Mouse (Mus musculus) liver, embryonic 11.5 days (tissue): ENCODE measurements around the gene Hist2h2aa2. TPM values are rescaled to one million over a fixed set of nuclear protein-coding genes. Genes with fewer than 3 reads are reported as not detected.

Source experiments
- ATAC-seq: fragments of 200-750 bp; cut with Nextera tagmentation; replicated peaks from 2 replicates; pipeline ENCODE4 v1.8.0; 2017; ENCODE audit warnings: moderate number of reproducible peaks, mild to moderate bottlenecking, moderate TSS enrichment, moderate library complexity; ENCODE audit not compliant: low FRiP score
- DNase-seq: peaks from one replicate; pipeline ENCODE4 v3.0.0-alpha.2; 2017; ENCODE audit warnings: low spot score
- H3K27ac ChIP-seq: fragments of 300-500 bp; sonication (generic); 2 replicates; pipeline ENCODE4 v1.5.1; 2014; ENCODE audit warnings: mild to moderate bottlenecking, low read depth, low read length, control low read depth
- H3K27me3 ChIP-seq: fragments of 300-500 bp; sonication (generic); replicated peaks from 2 replicates; pipeline ENCODE4 v1.6.1; 2014; ENCODE audit warnings: low read length, mixed read lengths; ENCODE audit not compliant: control insufficient read depth, insufficient read depth
- H3K36me3 ChIP-seq: fragments of 300-500 bp; sonication (generic); 2 replicates; pipeline ENCODE4 v1.6.1; 2014; ENCODE audit warnings: mild to moderate bottlenecking, low read length, moderate library complexity, mixed read lengths; ENCODE audit not compliant: control insufficient read depth, insufficient read depth
- H3K4me1 ChIP-seq: fragments of 300-500 bp; sonication (generic); replicated peaks from 2 replicates; pipeline ENCODE4 v1.6.1; 2014; ENCODE audit warnings: low read length, mixed read lengths; ENCODE audit not compliant: control insufficient read depth, insufficient read depth
- H3K4me2 ChIP-seq: fragments of 300-500 bp; sonication (generic); 2 replicates; pipeline ENCODE4 v1.6.1; 2014; ENCODE audit warnings: mild to moderate bottlenecking, control low read depth, moderate library complexity
- H3K4me3 ChIP-seq: fragments of 300-500 bp; sonication (generic); 2 replicates; pipeline ENCODE4 v1.5.1; 2014; ENCODE audit warnings: low read depth, low read length, control low read depth
- H3K9ac ChIP-seq: fragments of 300-500 bp; sonication (generic); 2 replicates; pipeline ENCODE4 v1.6.1; 2014; ENCODE audit warnings: low read depth, low read length, control low read depth
- H3K9me3 ChIP-seq: fragments of 300-500 bp; sonication (generic); 2 replicates; pipeline ENCODE4 v1.6.1; 2016; ENCODE audit warnings: low read length, inconsistent platforms, mixed read lengths; ENCODE audit not compliant: control insufficient read depth
- WGBS: fragments of 180-500 bp; shearing (Covaris S2); extraction: QIAGEN DNeasy Blood & Tissue Kit; methylation state at CpG from one replicate; pipeline ENCODE4 v1.1.7; 2014; 5-methylcytosine and 5-hydroxymethylcytosine counted together
- microRNA-seq: library from miRNA; unstranded; fragments of <30 nt; microRNA quantifications from one replicate; pipeline ENCODE4, GENCODE M21; 2017; ENCODE audit warnings: borderline number of aligned reads
- polyA plus RNA-seq: library from polyadenylated mRNA; unstranded; fragments of >200 nt; fragmentation: Nextera tagmentation; extraction: Ambion mirVana; gene quantifications from 2 replicates; pipeline ENCODE4 v1.2.1, GENCODE M21; 2014

The Hist2h2aa2 gene
- polyA plus RNA-seq, 1 experiment from 2014 or later: 34.5 TPM

DNA sequence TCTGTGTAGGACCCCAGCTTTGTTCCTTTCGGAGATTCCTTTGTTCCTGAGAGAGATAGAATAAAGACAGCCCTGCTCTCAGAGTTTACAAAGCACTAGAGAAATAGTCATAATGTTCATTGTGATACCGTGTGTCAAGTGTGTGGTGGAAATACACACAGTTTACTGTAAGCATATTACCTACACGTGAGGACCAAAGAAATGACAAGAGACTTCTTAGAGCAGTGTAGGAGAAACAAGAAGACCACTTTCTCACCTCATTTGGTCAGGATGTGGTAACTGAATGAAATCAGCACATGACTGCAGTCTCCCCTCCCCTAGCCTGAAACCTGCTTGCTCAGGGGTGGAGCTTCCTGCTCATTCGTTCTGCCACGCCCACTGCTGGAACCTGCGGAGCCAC is 41.9 kb downstream of the Hist2h2aa2 start:
- H3K27ac ChIP-seq: peak overlapping the region; percentile 54

GRCm38 (mm10) chr3:96197129-96197749 is 42.8 kb downstream of the Hist2h2aa2 start:
- peak overlapping the region; percentile 68 for H3K4me3 ChIP-seq
- under 1% methylated on average over 50 of the region's 50 CpGs for WGBS

More for the DNA sequence above, 41.9 kb downstream of the Hist2h2aa2 start:
- DNase-seq (no peak), ATAC-seq (peak; percentile 50)
- H3K4me2 ChIP-seq: peak overlapping the region; percentile 96
- H3K27me3 ChIP-seq: no peaks in the 10 kb centered on the region
- 4% methylated on average over 6 of the region's 6 CpGs for WGBS
- H3K4me1 ChIP-seq: peaks cover 13% of the 10 kb centered on the region
- peak overlapping the region; percentile 68 for H3K9ac ChIP-seq
- peak overlapping the region; percentile 68 for H3K4me3 ChIP-seq
- 0 out of 2 replicates have a peak, but pooled peaks cover 2% of the 10 kb centered on the region for H3K36me3 ChIP-seq
- H3K9me3 ChIP-seq: peaks cover 2% of the 10 kb centered on the region; the same call in 1 of the 2 replicates

DNA sequence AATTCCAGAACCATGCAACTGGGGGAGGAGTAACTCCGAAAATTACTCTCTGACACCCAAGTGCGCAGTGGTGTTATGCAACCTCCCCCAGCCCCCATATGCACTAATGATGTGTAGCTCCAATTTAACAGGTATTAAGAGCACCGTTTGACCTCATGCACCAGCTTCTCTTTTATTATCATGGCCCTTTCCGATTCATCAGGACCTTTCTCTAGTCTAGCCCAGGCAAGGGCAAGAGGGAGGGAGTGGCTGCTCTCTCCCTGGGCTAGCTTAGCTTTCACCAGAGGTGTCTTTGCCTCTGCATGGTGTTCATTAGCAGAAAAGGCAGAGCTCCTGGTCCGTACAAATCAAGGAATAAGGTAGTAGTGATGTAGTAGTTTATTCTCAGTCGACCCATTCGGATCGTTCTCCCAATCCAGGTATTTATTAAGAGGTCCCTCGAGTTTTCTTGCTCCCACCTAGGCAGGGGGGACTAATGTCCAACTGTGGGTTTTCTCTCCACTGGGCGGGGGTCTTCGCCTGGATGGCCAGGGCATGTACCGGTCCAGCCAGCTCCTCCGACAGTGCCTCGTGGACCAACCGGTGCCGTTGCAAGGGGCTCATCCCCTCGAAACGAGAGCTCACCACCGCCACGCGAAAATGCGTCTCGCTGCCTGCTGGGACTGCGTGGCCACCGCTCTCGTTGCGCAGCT is 43.5 kb downstream of the Hist2h2aa2 start:
- 15% methylated on average over 27 of the region's 27 CpGs for WGBS
- 0 out of 2 replicates have a peak, but pooled peaks have one; percentile 5 for ATAC-seq
- peak overlapping the region; percentile 68 for H3K4me3 ChIP-seq

More at GRCm38 (mm10) chr3:96197129-96197749, 42.8 kb downstream of the Hist2h2aa2 start:
- ATAC-seq: peak; percentile 92
- Histone ChIP-seq H3K27me3 (no peaks in the 10 kb centered on the region), H3K36me3 (0 out of 2 replicates have a peak, but pooled peaks cover 2% of the 10 kb centered on the region), H3K27ac (peak overlapping the region; percentile 90), H3K4me2 (peak overlapping the region; percentile 96), H3K4me1 (peaks cover 13% of the 10 kb centered on the region), H3K9ac (peak overlapping the region; percentile 95), H3K9me3 (peaks cover 2% of the 10 kb centered on the region; the same call in 1 of the 2 replicates)
- DNase-seq: peak; percentile 85

GRCm38 (mm10) chr3:96195616-96196313 is 44.3 kb downstream of the Hist2h2aa2 start:
- Histone ChIP-seq H3K4me2 (peak overlapping the region; percentile 96), H3K9me3 (peaks cover 2% of the 10 kb centered on the region; the same call in 1 of the 2 replicates), H3K27me3 (no peaks in the 10 kb centered on the region), H3K4me1 (peaks cover 13% of the 10 kb centered on the region), H3K36me3 (0 out of 2 replicates have a peak, but pooled peaks cover 2% of the 10 kb centered on the region), H3K27ac (no peak overlapping the region), H3K4me3 (no peak overlapping the region), H3K9ac (no peak overlapping the region)
- ATAC-seq (no peak), DNase-seq (no peak)
- WGBS: 84% methylated on average over 11 of the region's 11 CpGs

More for the DNA sequence above, 43.5 kb downstream of the Hist2h2aa2 start:
- DNase-seq: peak; percentile 51
- no peaks in the 10 kb centered on the region for H3K27me3 ChIP-seq
- H3K27ac ChIP-seq: peak overlapping the region; percentile 90
- peaks cover 13% of the 10 kb centered on the region for H3K4me1 ChIP-seq
- peak overlapping the region; percentile 96 for H3K4me2 ChIP-seq
- 0 out of 2 replicates have a peak, but pooled peaks cover 2% of the 10 kb centered on the region for H3K36me3 ChIP-seq
- peak overlapping the region; percentile 95 for H3K9ac ChIP-seq
- H3K9me3 ChIP-seq: peaks cover 2% of the 10 kb centered on the region; the same call in 1 of the 2 replicates

GRCm38 (mm10) chr3:96194966-96195365 is 45.1 kb downstream of the Hist2h2aa2 start:
- Histone ChIP-seq H3K4me1 (peaks cover 13% of the 10 kb centered on the region), H3K4me3 (no peak overlapping the region), H3K9ac (no peak overlapping the region), H3K27ac (no peak overlapping the region), H3K4me2 (no peak overlapping the region), H3K9me3 (peaks cover 2% of the 10 kb centered on the region; the same call in 1 of the 2 replicates), H3K27me3 (no peaks in the 10 kb centered on the region), H3K36me3 (0 out of 2 replicates have a peak, but pooled peaks cover 2% of the 10 kb centered on the region)
- 81% methylated on average over 10 of the region's 10 CpGs for WGBS
- no peak for ATAC-seq
- no peak for DNase-seq

GRCm38 (mm10) chr3:96192977-96193376 is 47.1 kb downstream of the Hist2h2aa2 start:
- H3K9ac ChIP-seq: no peak overlapping the region
- peaks cover 7% of the 10 kb centered on the region for H3K4me1 ChIP-seq
- H3K27me3 ChIP-seq: no peaks in the 10 kb centered on the region
- WGBS: 67% methylated on average over 12 of the region's 12 CpGs
- H3K27ac ChIP-seq: no peak overlapping the region
- 0 out of 2 replicates have a peak, but pooled peaks cover 2% of the 10 kb centered on the region for H3K36me3 ChIP-seq
- H3K4me3 ChIP-seq: no peak overlapping the region
- peaks cover 2% of the 10 kb centered on the region; the same call in 1 of the 2 replicates for H3K9me3 ChIP-seq
- DNase-seq: no peak
- ATAC-seq: no peak
- no peak overlapping the region for H3K4me2 ChIP-seq

Small RNA genes within 50 kb of the gene (microRNA-seq; reads per million reads assigned to microRNA genes)
- not detected for gene Gm44492
- not detected for gene Gm47311
- gene Gm47313: not detected

Other genes with a start within 250 kb of the Hist2h2aa2 start
- gene Plekho1, start 244.3 kb downstream of the Hist2h2aa2 start, polyA plus RNA-seq: 21.6 and 22.9 TPM in 2 replicates
- 17.4 and 18.5 TPM in 2 replicates for gene Vps45, start 181.8 kb downstream of the Hist2h2aa2 start, polyA plus RNA-seq
- gene Otud7b, start 135.7 kb downstream of the Hist2h2aa2 start, polyA plus RNA-seq: 7.1 and 7.9 TPM in 2 replicates
- 6.8 and 8.8 TPM in 2 replicates for gene Mtmr11, start 78.3 kb downstream of the Hist2h2aa2 start, polyA plus RNA-seq
- gene Sf3b4, start 67.9 kb downstream of the Hist2h2aa2 start, polyA plus RNA-seq: 220 and 243 TPM in 2 replicates
- gene Sv2a, start 59.1 kb downstream of the Hist2h2aa2 start, polyA plus RNA-seq: 3.5 and 4.3 TPM in 2 replicates
- gene Bola1, start 20.6 kb downstream of the Hist2h2aa2 start, polyA plus RNA-seq: 93.8 and 98.8 TPM in 2 replicates
- 0.92 TPM in 1 of 2 replicates, not detected in the other for gene Hist2h2ab, start 20.4 kb downstream of the Hist2h2aa2 start, polyA plus RNA-seq
- 13.7 and 14.7 TPM in 2 replicates for gene Hist2h2ac, start 19.4 kb downstream of the Hist2h2aa2 start, polyA plus RNA-seq
- 7.7 and 7.9 TPM in 2 replicates for gene Hist2h2be, start 19.2 kb downstream of the Hist2h2aa2 start, polyA plus RNA-seq
- 5.8 and 8.0 TPM in 2 replicates for gene Hist2h3c2, start 1.1 kb downstream of the Hist2h2aa2 start, polyA plus RNA-seq
- 12.1 and 12.7 TPM in 2 replicates for gene Hist2h2aa1, start 5.2 kb upstream of the Hist2h2aa2 start, polyA plus RNA-seq
- gene Hist2h3c1, start 6.4 kb upstream of the Hist2h2aa2 start, polyA plus RNA-seq: 0.93 and 1.5 TPM in 2 replicates
- 3.5 and 5.0 TPM in 2 replicates for gene Hist2h4, start 23.0 kb upstream of the Hist2h2aa2 start, polyA plus RNA-seq
- gene Hist2h3b, start 28.4 kb upstream of the Hist2h2aa2 start, polyA plus RNA-seq: 45.6 and 60.2 TPM in 2 replicates
- 15.1 and 18.9 TPM in 2 replicates for gene Hist2h2bb, start 29.5 kb upstream of the Hist2h2aa2 start, polyA plus RNA-seq
- 4.1 TPM in 2 replicates for gene Fcgr1, start 53.7 kb upstream of the Hist2h2aa2 start, polyA plus RNA-seq
- gene BC107364, start 212.0 kb upstream of the Hist2h2aa2 start, polyA plus RNA-seq: not detected in 2 replicates